Mouse (Mus musculus): ENCODE results near the gene Gabrg3. TPM values are rescaled to one million over a fixed set of nuclear protein-coding genes. Genes with fewer than 3 reads are reported as not detected.
A peak's percentile ranks its signal among the peaks of the same experiment; 100 is the strongest.

Gene Gabrg3
- polyA plus RNA-seq, 1 experiment from 2014 or later, result 2.8 TPM

DNA sequence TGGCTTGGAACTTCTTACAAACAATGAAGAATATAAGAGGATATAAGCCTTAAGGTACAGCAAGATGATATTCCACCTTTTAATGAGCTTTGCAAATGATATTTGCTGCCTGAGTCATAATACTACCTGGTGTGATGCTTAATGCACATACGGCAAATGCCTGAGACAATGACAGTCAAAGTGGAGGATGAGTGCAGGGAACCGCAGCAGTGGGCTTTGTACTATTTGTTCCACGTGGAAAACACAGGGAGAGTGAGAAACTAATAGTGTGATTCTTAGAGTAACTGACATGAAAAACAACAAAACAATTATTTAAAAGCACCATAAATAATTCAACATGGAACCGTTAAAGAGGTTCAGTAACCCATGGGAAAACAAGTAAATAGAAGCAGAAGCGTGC, 236.2 kb downstream of the Gabrg3 start:
- Histone ChIP-seq H3K9ac (no peak overlapping the region), H3K36me3 (no peaks in the 10 kb centered on the region), H3K4me3 (no peak overlapping the region), H3K27ac (no peak overlapping the region), H3K27me3 (no peaks in the 10 kb centered on the region), H3K4me1 (replicated peaks) (peaks cover 6% of the 10 kb centered on the region), H3K9me3 (no peaks in the 10 kb centered on the region), H3K4me2 (no peak overlapping the region)
- ATAC-seq (ENCODE audit: low FRiP score), result no peak
- 57% methylated on average over 5 of the region's 5 CpGs for WGBS

DNA sequence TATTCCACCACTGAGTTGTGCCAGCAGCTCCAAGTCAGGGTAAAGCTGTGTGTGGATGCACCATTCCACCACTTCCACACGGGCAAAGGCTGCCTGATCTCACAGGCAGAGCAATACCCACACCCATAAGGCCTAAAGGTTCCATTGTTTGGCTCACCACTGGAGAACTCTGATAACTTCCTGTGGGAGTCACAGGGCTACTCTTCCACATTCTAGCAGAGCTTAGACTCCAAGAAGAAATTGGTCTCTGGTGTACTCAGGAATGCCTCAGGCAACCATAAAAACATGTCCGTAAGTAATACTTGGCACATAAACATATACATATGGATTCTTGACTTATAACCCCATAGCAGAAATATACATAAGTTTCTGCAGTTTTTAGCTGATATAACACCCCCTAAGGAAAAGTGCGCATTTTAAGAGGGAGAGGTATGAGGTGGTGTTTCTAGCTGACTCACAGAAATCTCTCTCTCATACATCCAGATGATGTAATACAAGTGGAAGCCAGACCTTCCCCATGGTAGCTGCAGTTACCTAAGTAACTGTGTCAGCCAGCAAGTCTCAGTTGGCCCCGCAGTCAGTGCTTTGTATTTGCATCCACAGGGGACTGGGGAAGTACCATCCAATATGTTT, 248.8 kb downstream of the Gabrg3 start:
- Histone ChIP-seq H3K4me2 (no peak overlapping the region), H3K4me3 (no peak overlapping the region), H3K36me3 (no peaks in the 10 kb centered on the region), H3K9ac (no peak overlapping the region), H3K27ac (no peak overlapping the region), H3K27me3 (no peaks in the 10 kb centered on the region), H3K4me1 (replicated peaks) (no peaks in the 10 kb centered on the region), H3K9me3 (no peaks in the 10 kb centered on the region)
- 93% methylated on average over 4 of the region's 4 CpGs for WGBS
- ATAC-seq (ENCODE audit: low FRiP score), result no peak

DNA sequence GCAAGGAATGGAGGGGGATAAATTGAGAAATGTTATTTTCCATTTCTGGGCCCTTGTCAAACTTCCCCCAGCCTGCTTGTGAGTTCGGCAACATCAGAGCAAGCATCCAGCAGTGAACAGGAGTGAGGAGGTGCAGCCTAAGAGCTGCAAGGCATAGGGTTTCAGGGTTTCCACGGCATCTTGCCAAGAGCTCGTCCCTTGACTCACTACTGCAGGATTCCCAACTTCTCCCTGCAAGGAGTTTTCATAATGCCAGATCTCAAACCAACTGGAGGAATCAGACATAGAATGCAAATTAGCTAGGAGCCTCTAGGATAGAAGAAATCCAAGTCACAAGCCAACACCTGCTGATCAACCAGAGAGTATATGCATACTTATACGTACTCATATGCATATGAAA, 254.0 kb downstream of the Gabrg3 start:
- H3K27ac ChIP-seq, result no peak overlapping the region
- H3K27me3 ChIP-seq, result no peaks in the 10 kb centered on the region
- no peak overlapping the region for H3K4me2 ChIP-seq
- no peak overlapping the region for H3K4me3 ChIP-seq
- no peaks in the 10 kb centered on the region for H3K9me3 ChIP-seq
- H3K9ac ChIP-seq, result no peak overlapping the region
- no peak for ATAC-seq (ENCODE audit: low FRiP score)
- 75% methylated on average over 4 of the region's 4 CpGs for WGBS
- H3K36me3 ChIP-seq, result no peaks in the 10 kb centered on the region
- H3K4me1 ChIP-seq (replicated peaks), result no peaks in the 10 kb centered on the region

DNA sequence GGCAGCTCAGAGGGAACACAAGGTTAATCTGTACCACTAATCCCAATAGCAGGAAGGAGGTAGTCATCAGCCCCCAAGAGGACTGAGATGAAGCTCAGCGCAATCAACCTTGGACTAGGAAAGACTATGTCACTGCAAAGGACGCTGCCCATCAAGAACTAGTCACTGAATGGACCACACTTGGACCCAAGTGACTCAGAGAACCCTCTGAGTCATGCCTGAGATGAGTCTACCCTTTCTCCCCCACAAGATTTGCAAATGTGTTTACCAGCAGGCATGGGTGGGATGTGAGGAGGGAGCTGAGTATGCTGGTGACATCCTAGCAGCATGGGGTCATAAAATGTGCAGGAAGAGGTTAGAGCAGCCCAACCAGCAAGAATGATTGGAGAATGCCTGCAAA, 254.5 kb downstream of the Gabrg3 start:
- Histone ChIP-seq H3K36me3 (no peaks in the 10 kb centered on the region), H3K9ac (no peak overlapping the region), H3K4me2 (no peak overlapping the region), H3K4me1 (replicated peaks) (no peaks in the 10 kb centered on the region), H3K27ac (no peak overlapping the region), H3K9me3 (no peaks in the 10 kb centered on the region), H3K27me3 (no peaks in the 10 kb centered on the region), H3K4me3 (no peak overlapping the region)
- ATAC-seq (ENCODE audit: low FRiP score), result no peak
- 82% methylated on average over 2 of the region's 2 CpGs for WGBS

DNA sequence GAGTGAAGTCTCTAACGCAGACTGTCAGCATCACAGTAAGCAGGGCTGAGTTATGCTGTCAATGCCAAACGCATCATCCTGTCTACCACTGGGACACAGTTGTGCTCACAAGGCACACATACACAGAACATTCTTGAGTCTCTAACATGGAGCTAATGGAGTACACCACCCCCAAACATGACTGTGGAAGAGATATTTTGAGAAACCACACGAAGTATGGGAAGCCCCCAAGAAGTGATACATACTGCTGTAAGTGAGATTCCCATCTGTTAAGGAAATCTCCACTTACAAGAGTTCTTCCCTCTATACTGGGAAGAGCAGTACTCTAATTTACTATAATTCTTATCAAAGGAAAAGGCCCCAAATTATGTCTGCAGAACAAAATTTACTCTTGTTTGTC, 286.9 kb downstream of the Gabrg3 start:
- WGBS, result 82% methylated on average over 3 of the region's 3 CpGs
- H3K4me1 ChIP-seq (replicated peaks), result no peaks in the 10 kb centered on the region
- H3K27ac ChIP-seq, result no peak overlapping the region
- H3K4me2 ChIP-seq, result no peak overlapping the region
- H3K4me3 ChIP-seq, result no peak overlapping the region
- no peaks in the 10 kb centered on the region for H3K27me3 ChIP-seq
- no peaks in the 10 kb centered on the region for H3K9me3 ChIP-seq
- H3K36me3 ChIP-seq, result no peaks in the 10 kb centered on the region
- no peak overlapping the region for H3K9ac ChIP-seq
- ATAC-seq (ENCODE audit: low FRiP score), result no peak

DNA sequence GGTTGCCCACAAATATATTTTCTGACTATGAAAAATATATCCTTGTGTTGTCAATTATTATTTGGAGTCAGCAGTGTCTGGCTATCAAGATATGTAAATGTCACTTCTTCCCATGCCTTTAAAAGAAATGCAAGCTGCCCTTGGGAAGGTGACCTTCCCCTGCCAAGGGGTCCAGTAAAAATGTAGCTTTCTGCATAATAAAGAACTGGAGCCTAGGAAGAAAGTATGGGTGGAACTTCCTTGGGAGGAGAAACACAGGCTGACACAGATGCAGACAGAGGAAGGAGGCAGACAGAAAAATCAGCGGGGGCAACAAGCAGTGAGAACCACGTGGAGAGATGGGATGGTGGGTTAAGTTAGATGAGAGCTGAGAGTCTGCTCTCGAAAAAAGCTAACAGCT, 304.9 kb downstream of the Gabrg3 start:
- no peak for ATAC-seq (ENCODE audit: low FRiP score)
- Histone ChIP-seq H3K27me3 (no peaks in the 10 kb centered on the region), H3K4me3 (no peak overlapping the region), H3K4me1 (replicated peaks) (no peaks in the 10 kb centered on the region), H3K4me2 (no peak overlapping the region), H3K36me3 (no peaks in the 10 kb centered on the region), H3K9ac (no peak overlapping the region), H3K9me3 (no peaks in the 10 kb centered on the region), H3K27ac (no peak overlapping the region)
- 75% methylated on average over 3 of the region's 3 CpGs for WGBS

DNA sequence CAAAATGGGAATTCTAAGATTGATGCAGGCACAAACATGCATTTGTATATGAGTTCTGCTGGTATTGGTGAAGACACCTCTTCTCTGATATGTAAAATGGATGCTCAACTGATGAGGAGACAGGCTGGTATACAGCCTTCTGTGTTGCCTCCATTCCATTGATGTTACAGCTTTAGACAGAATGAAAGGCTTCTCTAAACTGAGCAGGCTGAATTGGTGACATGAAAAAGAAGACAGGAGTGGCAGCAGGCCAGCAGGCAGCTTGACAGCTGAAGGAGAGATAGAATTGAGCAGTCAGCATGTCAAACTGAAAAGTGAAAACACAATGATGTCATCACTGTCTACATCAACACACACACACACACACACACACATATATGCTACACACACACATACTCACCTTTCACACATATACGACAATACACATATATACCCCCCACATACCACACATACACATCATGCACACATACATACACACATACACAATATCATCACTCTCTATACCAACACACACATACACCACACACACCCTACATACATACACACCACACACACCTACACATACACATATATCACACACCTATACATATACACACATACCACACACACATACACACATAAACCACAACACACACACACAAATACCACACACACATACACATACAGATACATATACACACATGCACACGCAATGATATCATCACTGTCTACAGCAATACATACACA, 315.4 kb downstream of the Gabrg3 start:
- WGBS, result 94% methylated on average over 2 of the region's 2 CpGs
- Histone ChIP-seq H3K36me3 (no peaks in the 10 kb centered on the region), H3K4me2 (no peak overlapping the region)

DNA sequence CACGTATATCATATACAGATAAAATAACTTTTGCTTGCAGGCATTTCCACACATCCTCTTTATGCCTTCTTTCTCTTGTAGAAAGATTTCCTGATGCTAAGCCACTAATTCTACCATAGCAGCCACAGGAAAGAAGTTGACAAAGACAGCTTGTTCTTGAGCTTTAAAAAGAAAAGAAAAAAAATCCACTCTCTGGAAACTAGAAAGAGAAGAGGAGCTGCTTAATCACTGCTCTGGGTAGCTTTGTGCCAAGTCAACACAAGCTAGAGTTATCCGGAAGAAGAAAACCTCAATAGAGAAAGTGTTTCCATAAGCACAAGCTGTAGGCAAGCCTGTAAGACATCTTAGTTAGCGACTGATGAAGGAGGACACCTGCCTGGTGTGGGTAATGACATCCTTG, 321.6 kb downstream of the Gabrg3 start:
- Histone ChIP-seq H3K36me3 (no peaks in the 10 kb centered on the region), H3K9me3 (no peaks in the 10 kb centered on the region), H3K9ac (no peak overlapping the region), H3K27ac (no peak overlapping the region), H3K4me3 (no peak overlapping the region), H3K4me1 (replicated peaks) (no peaks in the 10 kb centered on the region), H3K27me3 (no peaks in the 10 kb centered on the region), H3K4me2 (no peak overlapping the region)
- 92% methylated on average over 3 of the region's 3 CpGs for WGBS
- no peak for ATAC-seq (ENCODE audit: low FRiP score)

More for the DNA sequence above, 315.4 kb downstream of the Gabrg3 start:
- no peaks in the 10 kb centered on the region for H3K4me1 ChIP-seq (replicated peaks)
- H3K4me3 ChIP-seq, result no peak overlapping the region
- H3K27me3 ChIP-seq, result no peaks in the 10 kb centered on the region
- no peaks in the 10 kb centered on the region for H3K9me3 ChIP-seq
- H3K9ac ChIP-seq, result no peak overlapping the region
- ATAC-seq (ENCODE audit: low FRiP score), result 0 out of 2 replicates have a peak, but pooled peaks have one; percentile 28
- H3K27ac ChIP-seq, result no peak overlapping the region

DNA sequence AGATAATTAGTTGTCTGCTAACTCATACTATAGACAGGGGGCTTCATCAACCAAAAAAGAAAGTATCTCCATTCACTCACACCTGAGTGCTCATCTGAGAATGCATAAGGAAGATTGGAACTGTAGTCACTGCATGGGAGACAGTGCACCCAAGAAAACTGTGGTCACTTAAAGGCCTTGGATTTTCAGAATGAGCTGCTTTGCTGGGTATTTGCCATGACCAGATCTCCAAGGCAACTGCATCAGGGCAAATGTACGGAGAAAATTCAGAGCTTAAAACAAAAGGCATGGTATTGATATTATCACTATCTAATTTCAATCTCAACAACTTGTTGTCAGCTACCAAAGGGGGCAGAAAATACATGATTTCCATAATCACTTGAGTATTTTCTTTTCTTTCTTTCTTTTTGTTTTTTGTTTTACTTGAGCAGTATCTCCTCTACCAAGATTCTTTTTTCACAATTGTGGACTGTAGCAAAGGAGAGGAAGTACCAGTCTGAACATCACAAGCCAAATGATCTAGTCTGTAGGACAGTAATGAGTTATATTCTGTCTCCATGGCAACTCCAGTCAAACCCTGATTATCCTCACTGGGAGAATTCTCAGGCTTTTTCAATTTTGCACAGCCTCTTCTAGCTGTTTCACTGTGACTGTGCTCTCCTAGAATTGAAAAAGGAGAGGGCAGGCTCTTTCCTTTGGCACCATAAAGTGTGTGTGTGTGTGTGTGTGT, 335.9 kb downstream of the Gabrg3 start:
- no peak overlapping the region for H3K9ac ChIP-seq
- H3K4me3 ChIP-seq, result no peak overlapping the region
- no peaks in the 10 kb centered on the region for H3K27me3 ChIP-seq
- H3K36me3 ChIP-seq, result no peaks in the 10 kb centered on the region
- no peak overlapping the region for H3K4me2 ChIP-seq
- ATAC-seq (ENCODE audit: low FRiP score), result peak; percentile 86
- peaks cover 3% of the 10 kb centered on the region; the same call in 1 of the 2 replicates for H3K4me1 ChIP-seq (replicated peaks)
- H3K9me3 ChIP-seq, result no peaks in the 10 kb centered on the region
- WGBS, result 58% methylated on average over 1 of the region's 1 CpGs
- no peak overlapping the region for H3K27ac ChIP-seq

DNA sequence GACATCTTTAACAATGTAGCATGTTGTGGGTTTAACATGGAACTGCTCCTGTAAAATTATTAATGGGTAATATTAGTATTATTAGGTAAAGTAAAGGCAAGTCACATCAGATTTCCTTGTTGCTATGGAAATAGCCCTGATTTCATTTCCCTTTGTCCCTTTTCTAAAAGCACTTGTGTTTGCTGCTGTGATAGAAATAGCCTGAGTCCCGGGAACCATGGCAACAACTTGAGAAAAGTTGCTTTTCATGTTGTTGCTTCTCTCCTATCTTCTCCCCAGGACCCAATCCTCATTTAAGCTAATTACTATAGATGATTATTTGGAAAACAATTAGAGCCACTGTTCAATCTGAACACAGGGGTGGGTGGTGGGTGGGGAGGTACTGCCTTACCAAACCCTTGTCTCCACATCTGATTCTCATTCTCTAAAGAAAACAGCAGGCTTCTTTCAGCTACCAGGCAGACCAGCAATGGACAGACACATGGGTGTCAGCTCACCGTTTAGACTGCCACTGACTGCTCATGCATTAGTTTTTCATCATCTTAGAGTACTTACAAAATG, 349.0 kb downstream of the Gabrg3 start:
- H3K4me1 ChIP-seq (replicated peaks), result peaks cover 3% of the 10 kb centered on the region; the same call in 1 of the 2 replicates
- H3K4me2 ChIP-seq, result no peak overlapping the region
- no peaks in the 10 kb centered on the region for H3K27me3 ChIP-seq
- no peak overlapping the region for H3K9ac ChIP-seq
- H3K9me3 ChIP-seq, result no peaks in the 10 kb centered on the region
- H3K36me3 ChIP-seq, result no peaks in the 10 kb centered on the region
- no peak for ATAC-seq (ENCODE audit: low FRiP score)
- 30% methylated on average over 2 of the region's 2 CpGs for WGBS
- H3K27ac ChIP-seq, result no peak overlapping the region
- no peak overlapping the region for H3K4me3 ChIP-seq

DNA sequence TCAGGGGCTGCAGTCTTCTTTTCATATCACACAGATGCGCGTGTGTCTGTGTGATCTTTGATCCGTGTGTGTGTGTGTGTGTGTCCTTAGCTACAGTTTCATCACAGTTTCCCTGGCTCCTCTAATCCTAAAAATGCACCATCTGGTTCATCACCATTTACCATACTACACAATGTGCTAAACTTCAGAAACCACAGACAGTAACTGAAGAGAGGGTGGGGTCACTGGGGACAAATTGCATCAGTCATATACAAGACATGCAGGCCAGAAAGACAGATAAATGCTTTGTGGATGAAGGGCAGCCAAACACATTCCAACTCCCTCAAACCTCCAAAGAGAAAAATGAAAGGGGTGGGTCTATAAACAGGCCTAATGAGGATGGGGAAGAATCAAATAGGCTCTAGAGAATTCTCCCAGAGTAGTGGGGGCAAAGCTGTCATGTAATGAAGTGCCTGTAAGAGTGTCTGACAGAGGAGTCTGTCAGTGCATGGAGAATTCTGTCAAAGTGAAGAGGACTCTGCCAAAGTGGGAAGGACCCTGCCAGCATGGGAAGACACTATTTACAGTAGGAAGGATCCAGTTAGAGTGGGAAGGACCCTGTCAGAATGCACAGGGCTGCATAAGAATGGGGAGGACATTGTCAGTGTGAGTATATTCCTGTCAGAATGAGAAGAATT, 386.3 kb downstream of the Gabrg3 start:
- Histone ChIP-seq H3K36me3 (no peaks in the 10 kb centered on the region), H3K27ac (no peak overlapping the region), H3K4me1 (replicated peaks) (no peaks in the 10 kb centered on the region), H3K4me3 (no peak overlapping the region), H3K4me2 (no peak overlapping the region), H3K9ac (no peak overlapping the region), H3K27me3 (no peaks in the 10 kb centered on the region), H3K9me3 (no peaks in the 10 kb centered on the region)
- no peak for ATAC-seq (ENCODE audit: low FRiP score)
- 94% methylated on average over 3 of the region's 3 CpGs for WGBS

All from hindbrain, embryonic 13.5 days (tissue).